Mouse (Mus musculus): Measurements from ENCODE around the gene Gm28036.

The Gm28036 gene

DNA sequence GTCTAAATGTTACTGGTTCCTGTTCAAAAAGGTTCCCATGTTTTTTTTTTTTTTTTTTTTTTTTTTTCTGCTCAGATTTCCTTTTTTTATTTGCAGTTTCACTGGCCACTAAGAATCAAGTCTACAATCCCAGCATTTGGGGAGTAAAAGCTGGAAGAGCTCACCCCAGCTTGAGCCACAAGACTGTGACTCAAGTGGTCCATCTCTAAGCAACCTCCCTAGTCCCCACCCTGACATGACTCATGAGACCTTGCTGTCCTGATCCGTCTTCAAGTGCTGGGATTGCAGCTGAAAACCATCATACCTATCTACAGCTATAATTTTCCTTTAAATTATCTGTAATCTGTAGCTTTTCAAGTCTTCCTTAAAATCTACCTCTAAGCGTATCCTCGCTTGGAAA is 42.4 kb downstream of the Gm28036 start:
- no peak for DNase-seq (ENCODE audit: low spot score)

DNA sequence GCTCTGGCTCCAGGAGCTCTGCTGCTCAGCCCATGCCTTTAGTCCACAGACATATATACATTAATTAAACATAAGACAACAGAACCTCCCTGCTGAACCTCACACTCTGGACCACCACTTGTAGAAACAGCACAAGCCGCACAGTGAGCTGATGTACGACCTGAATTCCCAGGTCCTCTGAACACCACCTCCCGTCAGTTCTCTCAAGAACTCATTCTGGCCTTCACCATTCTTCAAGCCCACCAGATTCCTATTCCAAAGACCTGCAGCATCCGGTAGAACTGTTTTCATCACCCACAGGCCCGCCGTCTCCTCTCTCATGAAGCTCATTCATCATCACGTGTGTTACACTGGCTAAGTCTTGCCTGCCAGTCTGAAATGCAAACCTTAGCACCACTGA is 46.5 kb downstream of the Gm28036 start:
- no peak for DNase-seq (ENCODE audit: low spot score)

DNA sequence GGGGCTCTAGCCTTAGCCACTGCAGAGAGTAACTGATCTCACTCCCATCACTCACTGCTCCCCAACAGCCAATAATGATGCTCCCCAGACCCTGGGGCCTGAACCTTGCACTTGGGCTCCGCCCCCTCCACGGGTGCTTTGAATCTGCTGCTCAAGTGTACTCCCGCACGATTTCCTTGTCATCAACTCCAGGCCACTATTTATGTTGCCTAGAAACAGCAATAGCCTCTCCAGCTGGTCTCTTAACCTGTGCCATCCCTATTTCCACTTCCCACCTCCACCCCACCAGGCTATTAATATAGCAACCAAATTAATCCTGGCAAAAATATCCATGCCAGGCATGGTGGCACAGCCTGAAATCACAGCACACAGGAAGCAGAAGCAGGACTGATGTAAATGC is 47.2 kb downstream of the Gm28036 start:
- no peak for DNase-seq (ENCODE audit: low spot score)

DNA sequence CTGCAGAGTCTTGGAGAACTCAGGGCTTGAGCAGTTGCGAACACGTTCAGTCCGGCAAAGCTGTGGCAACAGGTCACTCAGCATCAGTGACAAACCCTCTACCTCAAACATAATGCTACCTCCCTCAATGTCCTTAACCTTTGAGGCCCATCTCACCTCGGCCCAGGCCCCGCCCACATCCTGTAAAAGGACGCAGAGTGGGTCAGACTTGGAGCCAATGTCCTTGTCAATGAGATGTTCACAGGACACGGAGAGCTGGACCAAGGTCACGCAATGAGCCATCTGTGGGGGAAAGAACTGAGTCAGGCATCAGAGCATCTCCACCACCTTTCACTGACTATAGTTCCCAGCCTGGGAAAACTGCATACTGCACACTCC is 47.7 kb downstream of the Gm28036 start:
- no peak for DNase-seq (ENCODE audit: low spot score)

DNA sequence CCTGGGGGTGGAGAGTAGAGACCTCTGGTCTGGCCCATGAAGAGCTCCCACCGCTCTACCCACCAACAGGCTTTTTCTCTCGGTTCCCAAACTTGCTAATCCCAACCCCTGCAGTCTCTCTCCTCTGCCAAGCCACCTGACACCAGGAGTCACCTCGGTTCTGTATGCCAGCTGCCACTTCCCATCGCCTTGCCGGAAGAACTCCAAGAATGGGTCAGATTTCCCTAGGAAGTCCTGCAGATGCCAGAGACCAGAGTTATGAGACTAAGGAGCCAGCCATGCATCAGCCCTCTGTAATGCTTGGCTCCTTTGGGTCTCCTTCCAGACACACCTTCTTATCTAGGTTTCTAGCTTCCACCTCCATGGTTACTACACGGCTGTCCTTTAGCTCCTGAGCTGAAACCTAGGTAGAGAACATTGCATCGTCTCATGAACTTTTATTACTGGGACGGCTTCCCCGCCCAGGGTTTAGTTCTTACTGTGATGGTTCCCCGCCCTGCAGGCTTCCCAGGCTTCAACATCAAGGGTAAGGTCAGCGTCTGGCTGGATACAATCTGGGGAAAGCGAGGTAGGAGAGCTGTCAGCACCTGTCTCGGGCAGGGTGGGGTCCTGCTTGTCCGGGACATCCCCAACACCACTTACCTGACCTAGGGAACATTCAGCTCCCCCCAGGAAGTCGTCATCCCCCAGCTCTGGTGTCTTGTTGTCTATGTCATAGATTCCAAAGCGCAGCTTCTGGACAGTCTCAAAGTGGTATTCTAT is 48.3 kb downstream of the Gm28036 start:
- no peak for DNase-seq (ENCODE audit: low spot score)

DNA sequence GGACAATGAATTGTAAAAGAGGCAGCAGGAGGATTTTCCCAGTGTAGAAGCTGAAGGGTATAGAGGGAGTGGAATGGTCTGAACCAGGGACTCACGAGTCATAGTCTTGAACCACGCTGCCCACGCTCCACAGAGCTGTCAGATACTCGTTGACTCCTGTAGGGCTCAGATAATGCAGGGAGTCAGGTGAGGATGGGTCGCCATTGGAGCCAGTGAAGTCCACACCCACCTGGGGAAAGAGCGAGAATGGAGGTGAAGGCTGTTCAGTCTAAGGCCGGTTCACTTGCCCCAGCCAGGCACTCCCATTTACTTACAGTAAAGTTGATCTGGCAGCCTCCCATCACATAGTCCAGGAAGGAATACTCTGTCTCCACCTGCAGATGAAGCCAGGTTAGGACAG is 49.4 kb downstream of the Gm28036 start:
- no peak for DNase-seq (ENCODE audit: low spot score)

DNA sequence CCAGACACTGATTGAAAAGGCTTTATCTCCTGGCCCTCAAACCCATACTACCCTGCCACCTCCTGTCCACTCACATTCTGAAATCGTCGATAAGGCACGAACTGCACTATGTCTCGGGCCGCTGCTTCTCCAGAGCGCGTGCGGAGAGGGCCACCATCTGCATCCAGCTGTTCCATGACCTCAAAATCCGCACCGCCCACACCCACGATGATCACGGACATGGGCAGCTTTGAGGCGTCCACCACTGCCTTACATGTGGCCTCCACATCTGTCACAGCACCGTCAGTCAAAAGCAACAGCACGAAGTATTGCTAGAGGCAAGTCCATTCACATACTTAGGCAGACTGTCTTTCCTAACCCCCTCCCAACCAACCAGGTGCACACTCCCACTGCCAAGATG is 53.2 kb downstream of the Gm28036 start:
- no peak for DNase-seq (ENCODE audit: low spot score)

DNA sequence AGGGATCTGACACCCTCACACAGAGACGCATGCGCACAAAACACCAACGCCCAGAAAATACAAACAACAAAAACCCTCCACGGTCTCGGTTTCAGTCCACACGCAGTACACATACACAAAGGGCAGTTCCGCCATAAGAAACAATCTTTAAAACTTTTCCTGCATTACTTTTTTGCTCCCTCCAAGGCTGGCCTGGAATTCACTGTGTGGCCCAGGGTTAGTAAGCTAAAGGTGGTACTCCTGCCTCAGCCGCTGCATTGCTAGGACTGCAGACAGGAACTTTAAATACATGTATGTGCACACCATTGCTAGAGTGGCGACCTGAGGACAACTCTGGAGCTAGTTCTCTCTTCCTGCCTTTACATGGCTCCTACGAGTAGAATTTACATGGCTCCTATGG is 55.7 kb downstream of the Gm28036 start:
- no peak for DNase-seq (ENCODE audit: low spot score)

DNA sequence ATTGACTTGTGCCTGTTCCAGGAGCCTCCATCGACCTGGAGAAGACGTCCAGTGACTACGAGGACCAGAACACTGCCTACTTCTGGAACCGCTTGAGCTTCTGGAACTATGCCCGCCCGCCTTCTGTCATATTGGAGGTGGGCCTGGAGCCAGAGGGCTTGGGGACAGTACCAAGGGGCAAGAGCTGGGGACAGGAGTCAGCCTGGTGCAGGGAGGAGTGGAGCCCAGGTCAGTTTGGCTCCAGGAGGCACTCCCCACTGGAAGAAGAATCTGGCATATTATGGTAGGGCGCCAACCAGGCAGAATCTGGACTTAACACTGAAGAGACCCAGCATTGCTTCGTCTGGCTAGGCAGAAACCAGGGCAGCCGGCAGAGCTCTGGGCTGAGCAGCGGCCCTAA is 59.0 kb downstream of the Gm28036 start:
- DNase-seq (ENCODE audit: low spot score) = no peak

DNA sequence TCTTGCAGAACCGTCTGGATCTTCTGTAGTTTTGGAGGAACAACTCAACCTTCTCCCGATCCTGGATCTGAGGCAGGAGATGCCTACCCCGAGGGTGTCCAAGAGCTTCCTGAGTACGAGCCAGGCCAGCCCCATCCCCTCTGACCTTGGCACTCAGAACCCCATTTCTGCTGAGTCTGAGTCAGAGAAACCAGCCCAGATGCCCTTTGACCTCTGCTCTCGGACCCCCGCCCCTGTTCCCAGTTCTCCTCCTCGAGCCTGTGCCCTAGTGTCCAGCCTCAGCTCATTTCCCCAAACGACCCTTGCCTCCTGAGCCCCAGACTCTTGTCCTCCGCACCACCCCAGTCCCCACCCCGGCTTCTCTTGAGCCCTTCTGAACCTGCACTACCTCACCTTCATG is 60.8 kb downstream of the Gm28036 start:
- DNase-seq (ENCODE audit: low spot score) = no peak

DNA sequence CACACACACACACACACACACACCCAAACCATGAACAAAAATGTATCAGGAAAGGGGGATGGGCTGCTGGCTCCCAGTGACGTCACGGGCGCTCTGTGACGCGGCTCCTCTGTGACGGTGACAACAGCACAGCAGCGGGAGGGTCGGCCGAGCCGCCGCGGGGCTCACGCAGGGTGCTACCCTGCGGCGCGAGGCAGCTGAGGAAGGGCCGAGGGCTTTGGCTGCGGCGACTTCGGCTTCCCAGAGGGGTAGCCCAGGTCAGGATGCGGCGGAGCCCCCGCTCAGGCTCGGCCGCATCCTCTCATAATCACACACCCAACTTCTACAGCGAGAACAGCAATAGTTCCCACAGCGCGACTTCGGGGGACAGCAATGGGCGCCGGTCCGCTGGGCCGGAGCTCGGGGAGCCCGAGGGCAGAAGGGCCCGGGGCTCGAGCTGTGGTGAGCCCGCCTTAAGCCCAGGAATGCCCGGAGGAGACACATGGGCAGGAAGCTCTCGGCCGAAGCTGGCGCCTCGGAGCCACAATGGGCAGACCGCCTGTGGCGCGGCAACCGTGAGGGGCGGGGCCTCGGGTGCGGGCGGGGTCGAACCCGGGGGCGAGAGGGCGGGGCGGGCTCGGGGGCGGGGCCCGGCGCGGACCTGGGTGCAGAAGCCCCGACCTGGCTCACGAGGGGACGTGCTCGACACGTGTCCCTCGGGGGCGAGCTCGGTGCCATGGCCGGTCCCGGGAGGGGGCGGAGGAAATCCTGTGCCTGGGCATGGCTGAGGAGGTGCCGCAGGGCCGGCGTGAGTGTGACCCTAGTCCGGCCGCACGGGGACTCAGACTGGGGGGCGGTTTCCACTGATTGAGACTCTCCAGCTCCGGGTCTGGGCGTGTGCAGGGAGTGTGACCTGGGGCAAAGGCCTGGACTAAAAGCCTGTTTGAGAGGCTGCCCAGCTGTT is 61.5 kb downstream of the Gm28036 start, which contains the start of gene Spag4:
Spag4 (plus strand) TSS at position 77 of the 943 bp plus-strand sequence.
- peak; percentile 81 for DNase-seq (ENCODE audit: low spot score)

DNA sequence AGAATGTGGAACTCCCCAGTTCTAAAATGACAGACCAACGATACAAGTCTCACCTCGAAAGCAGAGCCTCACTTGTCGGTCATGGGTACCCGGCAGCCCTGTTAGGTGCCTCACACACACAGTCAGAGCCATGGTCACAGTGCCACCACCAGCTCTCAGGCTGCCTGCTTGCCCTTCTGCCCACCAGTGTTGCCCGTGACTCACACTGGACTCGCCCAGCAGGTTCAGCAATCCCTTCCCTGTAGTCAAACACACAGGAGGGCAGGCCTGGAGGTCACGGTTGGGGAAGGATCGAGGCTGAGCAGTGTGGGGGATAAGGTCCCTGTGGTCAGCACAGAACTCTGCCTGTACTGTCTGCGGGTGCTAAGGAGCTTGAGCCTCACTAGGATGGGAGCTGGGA is 74.1 kb downstream of the Gm28036 start, which contains the start of gene Fer1l4:
Fer1l4 (minus strand) TSS at position 132 of the 400 bp plus-strand sequence.
- DNase-seq (ENCODE audit: low spot score) = no peak

DNA sequence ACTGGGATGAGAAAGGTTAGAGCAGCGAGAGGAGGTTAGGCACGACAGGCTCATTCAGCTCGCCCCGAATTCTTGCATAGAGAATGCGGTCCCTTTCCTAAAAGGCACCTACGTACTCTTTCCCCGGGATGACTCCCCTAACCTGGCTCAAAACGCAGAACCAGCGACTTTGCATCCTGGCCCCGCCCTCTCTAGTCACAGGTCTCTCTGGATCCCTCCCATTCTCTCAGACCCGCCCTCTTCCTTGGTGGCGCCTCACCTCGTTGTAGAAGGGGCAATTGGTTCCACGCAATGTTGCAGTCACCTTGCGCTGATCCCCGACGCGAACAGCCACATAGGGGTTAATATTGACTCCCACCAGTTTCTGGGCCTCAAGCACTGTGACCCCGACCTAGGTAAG is 79.0 kb downstream of the Gm28036 start:
- peak; percentile 49 for DNase-seq (ENCODE audit: low spot score)

DNA sequence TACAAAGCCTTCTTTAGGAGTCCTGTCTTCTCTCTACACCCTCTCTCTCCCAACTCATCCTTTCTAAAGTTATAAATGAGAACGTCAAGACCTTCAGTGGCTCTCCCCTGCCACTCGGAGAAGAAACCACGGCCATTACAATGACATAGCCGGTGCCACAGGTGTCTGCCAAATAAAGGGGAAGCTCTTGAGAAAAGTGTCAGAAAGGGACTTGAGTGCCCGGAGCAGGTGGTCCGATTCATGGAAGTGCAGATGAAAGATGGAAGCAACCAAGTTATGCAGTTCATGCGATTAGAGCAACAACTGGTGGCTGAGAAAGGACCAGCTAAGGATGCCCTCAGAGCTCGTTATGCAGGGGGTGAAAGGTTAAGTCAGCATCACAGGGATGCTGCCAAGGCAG is 84.0 kb downstream of the Gm28036 start:
- DNase-seq (ENCODE audit: low spot score) = no peak

DNA sequence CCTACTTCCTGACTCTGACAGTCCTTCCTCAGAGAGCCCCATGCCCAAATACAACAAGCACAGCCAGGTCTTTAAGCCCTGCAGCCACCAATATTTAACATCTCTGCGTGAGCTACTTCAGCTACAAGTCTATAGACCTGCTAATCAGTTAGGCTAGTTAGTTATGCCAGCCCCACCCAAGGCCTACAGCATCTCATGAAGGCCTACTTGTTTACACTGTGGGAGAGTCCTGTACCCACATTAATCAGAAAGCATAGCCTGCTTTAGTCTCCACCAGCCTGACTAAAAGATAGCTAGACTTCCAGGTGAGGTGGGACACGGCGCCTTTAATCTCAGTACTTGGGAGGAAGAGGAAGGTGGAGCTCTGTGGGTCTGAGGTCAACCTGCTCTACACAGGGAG is 87.5 kb downstream of the Gm28036 start:
- DNase-seq (ENCODE audit: low spot score) = no peak

DNA sequence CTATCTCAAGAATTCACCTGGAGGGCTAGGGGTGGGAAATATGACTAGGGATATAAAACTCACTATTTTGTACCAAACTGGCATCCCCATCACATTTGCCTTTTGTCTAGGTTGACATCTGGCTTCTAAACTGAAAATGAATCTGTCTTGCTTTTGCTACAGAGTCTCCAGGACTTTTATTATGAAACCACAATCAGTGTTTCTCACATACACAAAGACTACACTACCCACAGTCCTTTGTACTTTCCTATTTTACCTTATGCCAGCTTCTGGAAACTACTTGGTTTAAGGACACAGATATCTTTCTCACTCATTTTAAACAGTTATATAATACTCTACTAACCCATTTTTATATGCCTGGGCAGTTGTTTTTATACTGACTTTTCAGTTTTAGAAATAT is 101.4 kb downstream of the Gm28036 start:
- no peak for DNase-seq (ENCODE audit: low spot score)
